Mouse (Mus musculus): ENCODE data around the gene Scrn2.

- no peak for TF ChIP-seq CTCF (IDR thresholded peaks at IDR 0.05; ENCODE audit: borderline replicate concordance, extremely low read depth, insufficient read depth, insufficient read length)
- no peak for TF ChIP-seq POLR2A (IDR thresholded peaks at IDR 0.05; ENCODE audit: borderline replicate concordance, extremely low read depth, insufficient read depth, insufficient read length, poor library complexity, severe bottlenecking)
Measured at GRCm38 (mm10) chr11:97080291-97080690, 50.6 kb downstream of the Scrn2 start.

All from brain, embryonic 14.5 days (tissue).